Mouse (Mus musculus): ENCODE measurements around the gene Rpl11. TPM values are rescaled to one million over a fixed set of nuclear protein-coding genes. Genes with fewer than 3 reads are reported as not detected.

The Rpl11 gene
- polyA plus RNA-seq, 1 experiment: 466 TPM

DNA sequence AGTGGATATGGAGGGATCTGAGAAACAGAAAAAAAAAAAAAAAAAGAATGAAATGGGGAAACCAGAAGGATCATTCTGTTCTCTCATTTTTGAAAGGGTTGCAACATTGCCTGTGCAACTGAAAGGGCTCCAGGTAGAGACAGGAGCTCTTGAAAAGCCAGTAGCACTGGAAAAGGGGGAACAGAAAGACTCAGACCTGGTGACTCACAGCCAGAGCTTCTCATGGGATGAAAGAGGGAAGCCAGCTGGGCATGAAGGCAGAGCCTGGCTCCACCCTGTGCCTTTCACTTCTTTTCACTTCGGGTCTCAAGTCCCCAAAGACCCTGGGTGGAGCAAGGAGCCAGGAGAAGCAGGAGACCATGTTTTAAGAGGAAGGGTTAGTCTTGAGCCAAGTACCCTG, 2.8 kb upstream of the Rpl11 start:
- Histone ChIP-seq H3K36me3 (ENCODE audit: control insufficient read depth, insufficient read depth, low read length) (peaks cover 12% of the 10 kb centered on the region), H3K27me3 (ENCODE audit: control insufficient read depth, insufficient read depth, low read length) (no peaks in the 10 kb centered on the region), H3K27ac (ENCODE audit: control insufficient read depth, insufficient read depth, low read length) (no peak overlapping the region), H3K4me3 (ENCODE audit: control insufficient read depth, insufficient read depth, low read length) (no peak overlapping the region), H3K4me1 (replicated peaks; ENCODE audit: control insufficient read depth, insufficient read depth, low read length) (peaks cover 9% of the 10 kb centered on the region)
- DNase-seq: no peak
- TF ChIP-seq CTCF (IDR thresholded peaks at IDR 0.05; ENCODE audit: borderline replicate concordance, control insufficient read depth, extremely low read depth, insufficient read depth, low read length, poor library complexity) (no peak), POLR2A (IDR thresholded peaks at IDR 0.05; ENCODE audit: control insufficient read depth, extremely low read depth, insufficient read depth, low read length, poor library complexity) (no peak)
- 35% methylated on average over 1 of the region's 1 CpGs for WGBS

- no peak overlapping the region for H3K4me3 ChIP-seq (ENCODE audit: control insufficient read depth, insufficient read depth, low read length)
- DNase-seq: no peak
- H3K27ac ChIP-seq (ENCODE audit: control insufficient read depth, insufficient read depth, low read length): no peak overlapping the region
- peaks cover 33% of the 10 kb centered on the region for H3K36me3 ChIP-seq (ENCODE audit: control insufficient read depth, insufficient read depth, low read length)
- H3K27me3 ChIP-seq (ENCODE audit: control insufficient read depth, insufficient read depth, low read length): no peaks in the 10 kb centered on the region
- peaks cover 4% of the 10 kb centered on the region for H3K4me1 ChIP-seq (replicated peaks; ENCODE audit: control insufficient read depth, insufficient read depth, low read length)
- 82% methylated on average over 5 of the region's 5 CpGs for WGBS
- no peak for TF ChIP-seq POLR2A (IDR thresholded peaks at IDR 0.05; ENCODE audit: control insufficient read depth, extremely low read depth, insufficient read depth, low read length, poor library complexity)
- TF ChIP-seq CTCF (IDR thresholded peaks at IDR 0.05; ENCODE audit: borderline replicate concordance, control insufficient read depth, extremely low read depth, insufficient read depth, low read length, poor library complexity): no peak
Observed at GRCm38 (mm10) chr4:136053843-136054242, 615 bp upstream of the Rpl11 start.

DNA sequence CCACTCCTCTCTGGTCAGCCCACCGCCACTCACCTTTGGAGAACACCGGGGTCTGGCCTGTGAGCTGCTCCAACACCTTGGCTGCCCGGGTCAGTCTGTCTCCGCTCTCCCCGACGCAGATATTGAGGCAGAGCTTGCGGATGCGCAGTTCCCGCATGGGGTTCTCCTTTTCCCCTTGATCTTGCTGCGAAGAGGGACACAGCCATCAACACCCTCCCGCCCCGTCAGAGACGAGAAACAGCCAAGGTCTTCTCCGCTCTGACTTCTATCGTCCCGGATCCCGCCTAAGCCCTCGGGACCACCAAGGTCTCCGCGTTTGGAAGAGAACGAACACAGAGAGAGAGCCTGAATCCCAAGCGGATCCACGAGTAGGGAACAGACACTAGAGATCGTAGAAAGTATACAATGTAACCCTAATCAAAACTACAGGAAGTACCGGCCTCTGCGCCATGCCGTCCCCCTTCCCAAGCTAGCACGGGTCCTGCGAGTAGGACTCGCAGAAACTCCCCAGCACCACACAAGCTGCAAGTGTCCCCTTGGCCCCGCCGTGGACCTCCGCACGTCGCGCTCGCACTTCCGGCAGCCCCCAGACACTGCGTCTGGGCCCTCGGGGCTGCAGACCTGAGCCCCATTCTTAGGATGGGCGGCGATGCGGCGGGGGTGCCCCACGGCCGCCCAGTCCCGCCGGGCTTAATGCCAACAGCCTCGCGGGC, 538 bp downstream of the Rpl11 start:
- no peak for DNase-seq
- WGBS: under 1% methylated on average over 50 of the region's 50 CpGs
- H3K27me3 ChIP-seq (ENCODE audit: control insufficient read depth, insufficient read depth, low read length): no peaks in the 10 kb centered on the region
- TF ChIP-seq CTCF (IDR thresholded peaks at IDR 0.05; ENCODE audit: borderline replicate concordance, control insufficient read depth, extremely low read depth, insufficient read depth, low read length, poor library complexity) (no peak; the same call in 1 of the 2 replicates), POLR2A (IDR thresholded peaks at IDR 0.05; ENCODE audit: control insufficient read depth, extremely low read depth, insufficient read depth, low read length, poor library complexity) (no peak)
- peak overlapping the region; percentile 76 for H3K4me3 ChIP-seq (ENCODE audit: control insufficient read depth, insufficient read depth, low read length)
- H3K36me3 ChIP-seq (ENCODE audit: control insufficient read depth, insufficient read depth, low read length): peaks cover 39% of the 10 kb centered on the region
- peaks cover 4% of the 10 kb centered on the region for H3K4me1 ChIP-seq (replicated peaks; ENCODE audit: control insufficient read depth, insufficient read depth, low read length)
- peak overlapping the region; percentile 5; the same call in 1 of the 2 replicates for H3K27ac ChIP-seq (ENCODE audit: control insufficient read depth, insufficient read depth, low read length)

DNA sequence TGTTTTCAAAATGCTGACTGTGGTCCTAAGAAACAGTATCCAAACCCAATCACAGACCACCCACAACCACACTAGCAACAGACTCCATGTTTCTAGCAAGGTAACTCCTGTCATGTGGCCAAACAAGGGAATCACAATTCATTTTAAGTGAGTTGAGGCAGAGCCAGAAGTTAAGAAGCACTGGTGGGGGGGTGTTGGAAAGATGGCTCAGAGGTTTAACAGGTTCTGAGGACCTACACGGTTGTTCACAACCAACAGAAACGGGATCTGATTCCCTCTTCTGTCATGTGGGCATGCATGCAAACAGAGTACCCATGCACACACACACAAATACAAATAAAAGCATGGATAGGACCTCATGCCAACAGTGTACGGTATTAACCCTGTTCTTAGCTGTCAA, 1.2 kb downstream of the Rpl11 start:
- Histone ChIP-seq H3K36me3 (ENCODE audit: control insufficient read depth, insufficient read depth, low read length) (peaks cover 44% of the 10 kb centered on the region), H3K27ac (ENCODE audit: control insufficient read depth, insufficient read depth, low read length) (no peak overlapping the region), H3K27me3 (ENCODE audit: control insufficient read depth, insufficient read depth, low read length) (no peaks in the 10 kb centered on the region), H3K4me3 (ENCODE audit: control insufficient read depth, insufficient read depth, low read length) (peak overlapping the region; percentile 76), H3K4me1 (replicated peaks; ENCODE audit: control insufficient read depth, insufficient read depth, low read length) (peaks cover 6% of the 10 kb centered on the region)
- 2% methylated on average over 3 of the region's 3 CpGs for WGBS
- DNase-seq: no peak
- no peak for TF ChIP-seq CTCF (IDR thresholded peaks at IDR 0.05; ENCODE audit: borderline replicate concordance, control insufficient read depth, extremely low read depth, insufficient read depth, low read length, poor library complexity)
- no peak for TF ChIP-seq POLR2A (IDR thresholded peaks at IDR 0.05; ENCODE audit: control insufficient read depth, extremely low read depth, insufficient read depth, low read length, poor library complexity)

- Histone ChIP-seq H3K27ac (ENCODE audit: control insufficient read depth, insufficient read depth, low read length) (no peak overlapping the region), H3K27me3 (ENCODE audit: control insufficient read depth, insufficient read depth, low read length) (no peaks in the 10 kb centered on the region), H3K4me1 (replicated peaks; ENCODE audit: control insufficient read depth, insufficient read depth, low read length) (peaks cover 17% of the 10 kb centered on the region), H3K4me3 (ENCODE audit: control insufficient read depth, insufficient read depth, low read length) (no peak overlapping the region), H3K36me3 (ENCODE audit: control insufficient read depth, insufficient read depth, low read length) (peaks cover 47% of the 10 kb centered on the region)
- no peak for TF ChIP-seq CTCF (IDR thresholded peaks at IDR 0.05; ENCODE audit: borderline replicate concordance, control insufficient read depth, extremely low read depth, insufficient read depth, low read length, poor library complexity)
- TF ChIP-seq POLR2A (IDR thresholded peaks at IDR 0.05; ENCODE audit: control insufficient read depth, extremely low read depth, insufficient read depth, low read length, poor library complexity): no peak
- no peak for DNase-seq
- WGBS: 97% methylated on average over 6 of the region's 6 CpGs
Observed at GRCm38 (mm10) chr4:136050226-136050625, 3.0 kb downstream of the Rpl11 start.

GRCm38 (mm10) chr4:136048291-136049032, 4.8 kb downstream of the Rpl11 start:
- TF ChIP-seq POLR2A (IDR thresholded peaks at IDR 0.05; ENCODE audit: control insufficient read depth, extremely low read depth, insufficient read depth, low read length, poor library complexity) (no peak), CTCF (IDR thresholded peaks at IDR 0.05; ENCODE audit: borderline replicate concordance, control insufficient read depth, extremely low read depth, insufficient read depth, low read length, poor library complexity) (no peak)
- Histone ChIP-seq H3K4me3 (ENCODE audit: control insufficient read depth, insufficient read depth, low read length) (no peak overlapping the region), H3K4me1 (replicated peaks; ENCODE audit: control insufficient read depth, insufficient read depth, low read length) (peaks cover 33% of the 10 kb centered on the region), H3K36me3 (ENCODE audit: control insufficient read depth, insufficient read depth, low read length) (peaks cover 47% of the 10 kb centered on the region), H3K27ac (ENCODE audit: control insufficient read depth, insufficient read depth, low read length) (no peak overlapping the region), H3K27me3 (ENCODE audit: control insufficient read depth, insufficient read depth, low read length) (no peaks in the 10 kb centered on the region)
- DNase-seq: no peak
- WGBS: 95% methylated on average over 4 of the region's 4 CpGs
